Mouse (Mus musculus): ENCODE data around the gene Cyb5rl.
A peak's percentile ranks its signal among the peaks of the same experiment; 100 is the strongest.

The Cyb5rl gene

DNA sequence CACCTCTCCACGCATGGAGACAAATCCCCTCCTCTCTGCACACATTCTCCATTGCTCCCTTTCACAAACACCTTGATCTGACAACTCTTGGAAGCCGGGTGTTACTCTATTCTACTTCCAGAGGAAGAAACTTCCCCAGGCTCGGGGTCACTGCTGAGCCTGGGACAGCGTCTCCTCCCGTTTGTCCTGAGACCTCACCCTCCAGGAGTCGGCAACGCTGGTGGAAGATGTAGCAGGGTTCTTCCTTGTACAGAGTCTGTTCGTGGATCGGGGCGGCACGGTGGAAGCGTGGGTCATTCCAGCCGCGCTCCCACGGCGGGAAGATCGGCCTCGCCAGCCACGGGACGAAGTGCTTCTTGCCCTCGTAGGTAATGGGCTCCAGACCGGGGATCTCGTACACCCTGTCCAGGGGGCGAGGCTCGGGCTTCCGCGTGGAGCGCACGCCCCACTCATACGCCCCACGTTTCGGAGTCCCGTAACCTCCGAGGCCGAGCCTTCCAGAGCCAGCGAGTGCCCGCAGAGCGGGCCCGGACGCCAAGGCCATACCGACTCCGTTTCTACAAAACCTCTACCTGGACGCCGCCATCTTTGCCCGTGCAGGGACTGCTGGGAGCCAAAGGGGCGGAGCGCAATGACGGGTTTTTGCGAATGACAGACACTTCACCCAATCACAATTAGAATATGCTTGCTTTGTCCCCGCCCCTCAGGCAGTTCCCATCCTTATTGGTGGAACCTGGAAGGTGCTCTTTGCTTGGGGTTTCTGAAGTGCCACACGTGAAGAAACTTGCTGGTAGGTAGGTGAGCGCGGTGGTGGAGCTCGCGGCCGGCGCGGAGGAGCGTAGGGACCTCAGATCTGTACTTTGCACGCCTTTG is at the start of gene Cyb5rl, which contains the start of gene Mrpl37:
Gene Cyb5rl (plus strand): TSS at position 737 of the 873 bp plus-strand sequence.
Gene Mrpl37 (minus strand): TSS at position 617 of the 873 bp plus-strand sequence.
- peak; percentile 95 to 96 for DNase-seq (ENCODE audit: low spot score in 2 of 2)

GRCm38 (mm10) chr4:107017257-107017656 is 49.5 kb upstream of the Cyb5rl start:
- DNase-seq (ENCODE audit: low spot score in 2 of 2) = no peak

DNA sequence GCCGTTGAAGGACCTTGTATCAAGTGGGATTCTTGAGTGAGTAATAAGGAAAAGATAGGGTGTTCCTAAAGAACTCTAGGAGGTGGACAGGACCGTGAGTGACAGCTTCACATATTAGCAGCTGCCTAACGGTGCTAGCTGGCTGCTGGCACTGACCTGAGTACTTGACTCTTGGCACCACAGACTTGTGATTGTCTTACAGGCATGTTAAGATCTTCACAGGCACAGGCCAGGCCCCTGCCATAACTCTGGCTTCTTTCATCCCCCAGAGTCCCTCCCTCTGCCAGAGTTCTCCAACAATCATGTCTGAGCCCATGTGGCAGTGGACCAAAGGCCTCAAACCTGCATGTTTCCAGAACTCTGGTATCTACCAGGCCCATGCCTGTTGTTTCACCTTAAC is 48.3 kb upstream of the Cyb5rl start:
- DNase-seq (ENCODE audit: low spot score in 2 of 2) = no peak

DNA sequence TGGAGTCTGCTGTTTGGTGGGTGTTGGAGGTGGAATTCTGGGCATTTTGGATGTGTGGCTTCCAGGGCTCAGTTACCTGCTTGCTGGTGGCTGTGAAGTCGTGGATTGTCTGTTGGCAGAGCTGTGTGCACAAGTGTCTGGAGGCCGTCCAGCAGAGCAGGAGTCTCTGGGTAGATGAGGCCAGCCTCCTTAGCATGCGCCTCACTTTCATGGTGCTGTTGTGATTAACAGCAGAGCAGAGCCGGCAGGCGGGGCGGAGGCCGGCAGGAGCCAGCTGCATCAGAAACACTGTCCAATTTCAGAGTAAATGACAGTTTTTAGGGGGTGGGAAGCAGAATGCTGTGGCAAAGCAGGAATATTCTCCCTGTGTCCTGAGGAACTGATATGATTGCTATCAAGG is 47.8 kb upstream of the Cyb5rl start:
- peak in 1 of 2 experiments; percentile 40 for DNase-seq (ENCODE audit: low spot score in 2 of 2)

GRCm38 (mm10) chr4:107020287-107021000 is 46.3 kb upstream of the Cyb5rl start:
- no peak for DNase-seq (ENCODE audit: low spot score in 2 of 2)

GRCm38 (mm10) chr4:107021464-107021863 is 45.3 kb upstream of the Cyb5rl start:
- DNase-seq (ENCODE audit: low spot score in 2 of 2) = no peak

DNA sequence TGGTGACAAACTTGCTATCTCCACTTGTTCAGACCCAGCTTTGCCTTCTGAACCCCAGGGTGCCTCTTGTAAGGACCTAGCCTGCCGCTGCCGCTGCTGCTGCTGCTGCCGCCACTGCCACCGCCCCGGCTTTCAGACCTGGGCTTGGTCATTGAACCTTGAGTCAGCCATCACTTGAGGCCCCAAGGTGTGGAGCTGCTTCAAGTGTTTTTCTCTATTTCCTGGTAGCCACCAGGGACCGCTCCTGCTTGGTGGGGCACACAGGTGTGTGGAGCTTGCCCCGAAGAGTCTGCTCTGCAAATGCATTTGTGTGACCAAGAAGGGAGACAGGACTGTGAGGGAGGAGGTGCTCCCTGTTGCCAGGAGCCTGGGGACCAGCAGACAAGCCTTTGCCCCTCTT is 41.9 kb upstream of the Cyb5rl start:
- DNase-seq (ENCODE audit: low spot score in 2 of 2) = no peak

DNA sequence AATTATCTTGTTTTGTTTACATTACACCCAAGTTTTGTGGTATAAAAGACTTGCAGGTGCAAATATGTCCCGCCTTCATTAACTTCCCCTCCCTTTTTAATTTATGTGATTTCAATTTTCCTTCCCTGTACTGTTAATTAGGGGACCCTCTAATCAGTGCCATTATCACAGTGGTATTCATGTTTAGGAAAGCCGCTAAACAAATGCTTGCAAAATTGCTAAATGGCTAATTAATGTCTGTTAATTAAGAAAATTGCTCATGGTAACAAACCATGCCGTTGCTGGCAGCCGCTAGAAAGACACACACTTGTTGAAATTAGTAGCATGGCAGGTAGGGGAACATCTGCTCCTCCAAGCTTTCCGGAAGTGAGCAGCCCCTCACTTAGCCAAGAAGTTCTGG is 41.4 kb upstream of the Cyb5rl start:
- DNase-seq (ENCODE audit: low spot score in 2 of 2) = no peak

- DNase-seq (ENCODE audit: low spot score in 2 of 2) = no peak
Measured at GRCm38 (mm10) chr4:107026451-107026850, 40.3 kb upstream of the Cyb5rl start.

DNA sequence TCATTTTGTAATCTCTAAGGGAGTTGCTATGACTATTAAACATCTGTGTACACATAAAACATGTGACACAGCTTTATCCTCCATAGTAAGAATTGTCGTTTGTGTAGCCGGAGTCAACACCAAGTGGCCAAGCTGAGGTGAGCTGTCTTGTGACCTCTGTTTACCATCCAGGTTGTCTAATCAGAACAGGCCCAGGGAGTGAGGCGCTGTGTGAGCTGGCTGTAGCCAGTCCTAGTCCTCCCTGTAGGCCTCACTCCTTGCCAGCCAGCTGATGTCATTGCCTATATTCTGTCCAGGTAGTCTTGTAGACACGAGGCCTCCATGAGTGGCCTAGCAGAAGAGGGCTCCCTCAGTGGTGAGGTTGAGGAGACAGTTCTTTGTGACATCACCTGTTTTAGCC is 31.1 kb upstream of the Cyb5rl start:
- no peak for DNase-seq (ENCODE audit: low spot score in 2 of 2)

- DNase-seq (ENCODE audit: low spot score in 2 of 2) = no peak
Measured at GRCm38 (mm10) chr4:107036985-107037384, 29.8 kb upstream of the Cyb5rl start.

DNA sequence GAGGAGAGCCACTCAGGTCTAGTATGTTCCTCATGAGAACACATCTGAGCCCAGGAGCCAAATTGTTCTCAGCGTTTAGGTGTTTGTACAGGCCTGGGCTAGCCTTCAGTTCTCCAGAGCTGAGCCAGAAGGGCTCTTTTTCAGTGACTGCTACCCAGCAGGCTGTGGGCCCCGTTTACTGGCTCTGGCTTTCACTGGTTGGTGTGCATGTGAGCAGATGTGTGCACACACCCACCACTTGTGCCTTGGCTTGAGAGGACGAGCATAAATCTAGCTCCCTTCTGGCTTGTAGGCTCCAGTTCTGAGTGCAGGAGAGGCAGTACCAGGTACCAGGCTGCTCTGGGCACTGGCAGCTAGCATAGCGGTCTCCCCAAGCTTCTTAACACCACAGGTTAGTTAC is 28.5 kb upstream of the Cyb5rl start:
- DNase-seq (ENCODE audit: low spot score in 2 of 2) = no peak

DNA sequence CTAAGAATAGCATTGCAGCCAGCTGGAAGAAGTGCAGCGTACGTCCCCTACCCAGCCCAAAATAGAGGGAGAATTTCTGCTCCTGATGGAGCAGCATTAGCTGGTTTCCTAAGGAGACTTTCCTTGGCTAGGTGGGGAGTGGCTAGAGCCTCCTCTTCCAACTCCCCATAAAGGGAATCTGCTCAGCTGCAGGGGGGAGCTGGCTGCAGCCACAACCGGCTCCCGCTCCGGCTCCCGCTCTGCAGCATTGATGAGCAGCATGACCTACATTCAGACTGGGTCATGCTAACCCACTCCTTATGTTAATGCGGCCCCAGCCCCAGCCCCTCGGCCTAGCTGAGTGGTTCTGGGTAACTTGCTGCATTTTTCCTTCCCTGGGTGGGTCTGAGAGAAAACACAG is 27.5 kb upstream of the Cyb5rl start:
- no peak for DNase-seq (ENCODE audit: low spot score in 2 of 2)

DNA sequence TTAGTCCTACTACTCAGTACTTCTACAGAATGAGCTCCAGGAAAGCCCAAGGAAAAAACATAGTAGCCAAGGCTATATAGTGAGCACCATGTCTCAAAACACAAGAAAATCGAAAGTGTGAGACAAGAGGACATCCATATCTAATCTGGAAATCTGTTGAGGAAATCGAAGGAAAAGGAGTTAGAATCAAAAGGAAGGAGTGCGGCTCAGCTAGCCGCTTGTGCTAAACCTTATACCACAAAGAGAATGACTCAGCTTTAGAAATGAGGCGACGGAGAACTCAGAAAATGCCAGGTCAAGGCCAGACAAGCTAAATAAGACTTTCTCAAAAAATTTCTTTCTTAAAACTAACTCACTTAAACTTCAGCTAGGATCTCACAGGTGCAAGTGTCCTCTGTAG is 24.5 kb upstream of the Cyb5rl start:
- no peak for DNase-seq (ENCODE audit: low spot score in 2 of 2)

DNA sequence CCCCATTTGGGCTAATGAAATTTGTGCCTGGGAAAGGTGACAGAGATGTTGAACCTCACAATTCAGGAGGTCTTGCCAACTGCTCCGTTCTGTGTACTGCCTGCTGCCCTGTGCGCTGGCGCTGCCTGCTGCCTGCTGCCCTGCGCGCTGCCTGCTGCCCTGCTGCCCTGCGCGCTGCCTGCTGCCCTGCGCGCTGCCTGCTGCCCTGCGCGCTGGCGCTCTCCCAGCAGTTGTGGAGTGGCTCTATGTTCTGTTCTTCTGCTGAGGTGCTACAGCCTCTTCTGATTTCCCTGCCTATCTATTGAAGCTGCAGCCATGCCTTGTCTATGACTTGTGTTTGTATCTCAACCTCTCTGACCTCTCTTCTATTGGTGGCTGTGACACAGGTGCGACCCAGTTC is 21.6 kb upstream of the Cyb5rl start:
- DNase-seq (ENCODE audit: low spot score in 2 of 2) = no peak

- DNase-seq (ENCODE audit: low spot score in 2 of 2) = peak in 1 of 2 experiments; percentile 24
Measured at GRCm38 (mm10) chr4:107047806-107048205, 19.0 kb upstream of the Cyb5rl start.

- peak; percentile 7 to 66 for DNase-seq (ENCODE audit: low spot score in 2 of 2)
Measured at GRCm38 (mm10) chr4:107048568-107049162, 18.1 kb upstream of the Cyb5rl start.

- no peak for DNase-seq (ENCODE audit: low spot score in 2 of 2)
Measured at GRCm38 (mm10) chr4:107051889-107052288, 14.9 kb upstream of the Cyb5rl start.

GRCm38 (mm10) chr4:107052962-107053553 is 13.7 kb upstream of the Cyb5rl start:
- no peak for DNase-seq (ENCODE audit: low spot score in 2 of 2)

- no peak for DNase-seq (ENCODE audit: low spot score in 2 of 2)
Measured at GRCm38 (mm10) chr4:107056088-107056487, 10.7 kb upstream of the Cyb5rl start.

- DNase-seq (ENCODE audit: low spot score in 2 of 2) = no peak
Measured at GRCm38 (mm10) chr4:107058346-107058745, 8.4 kb upstream of the Cyb5rl start.

GRCm38 (mm10) chr4:107058781-107059180 is 8.0 kb upstream of the Cyb5rl start:
- DNase-seq (ENCODE audit: low spot score in 2 of 2) = no peak

All from urinary bladder, postnatal 36 days (tissue).